Mouse (Mus musculus) ovary, adult 18-20 months (tissue): ENCODE measurements around the gene Prep.
"Not testable (repeated sequence)": the region's sequence is repeated elsewhere in the genome, so short reads cannot be mapped to it uniquely, and the experiment has no call there.

Source experiments
- DNase-seq: peaks from one replicate; pipeline ENCODE4 v3.0.0; 2022; ENCODE audit warnings: low spot score, mixed read lengths

Gene Prep

GRCm38 (mm10) chr10:45076585-45076984 lies 9.6 kb downstream of the Prep start:
- no peak for DNase-seq

- no peak for DNase-seq
These were observed 10.3 kb downstream of the Prep start for GRCm38 (mm10) chr10:45077353-45077752.

GRCm38 (mm10) chr10:45079756-45080155 lies 12.8 kb downstream of the Prep start:
- no peak for DNase-seq

GRCm38 (mm10) chr10:45080490-45080889 lies 13.5 kb downstream of the Prep start:
- no peak for DNase-seq

GRCm38 (mm10) chr10:45082730-45083129 lies 15.7 kb downstream of the Prep start:
- DNase-seq = no peak

GRCm38 (mm10) chr10:45084002-45084401 lies 17.0 kb downstream of the Prep start:
- not testable (repeated sequence) for DNase-seq

GRCm38 (mm10) chr10:45084471-45084870 lies 17.5 kb downstream of the Prep start:
- no peak for DNase-seq

- DNase-seq = no peak
These were observed 18.3 kb downstream of the Prep start for GRCm38 (mm10) chr10:45085315-45085714.

GRCm38 (mm10) chr10:45086637-45087036 lies 19.6 kb downstream of the Prep start:
- DNase-seq = no peak

GRCm38 (mm10) chr10:45091462-45092079 lies 24.6 kb downstream of the Prep start:
- no peak for DNase-seq

- no peak for DNase-seq
These were observed 25.4 kb downstream of the Prep start for GRCm38 (mm10) chr10:45092080-45093056.

GRCm38 (mm10) chr10:45098751-45099150 lies 31.7 kb downstream of the Prep start:
- DNase-seq = no peak

GRCm38 (mm10) chr10:45100473-45100872 lies 33.5 kb downstream of the Prep start:
- DNase-seq = no peak

- DNase-seq = no peak
These were observed 36.2 kb downstream of the Prep start for GRCm38 (mm10) chr10:45103184-45103583.

- no peak for DNase-seq
These were observed 37.1 kb downstream of the Prep start for GRCm38 (mm10) chr10:45104098-45104497.

- DNase-seq = no peak
These were observed 37.6 kb downstream of the Prep start for GRCm38 (mm10) chr10:45104535-45105079.

- DNase-seq = no peak
These were observed 39.5 kb downstream of the Prep start for GRCm38 (mm10) chr10:45106541-45106940.

- no peak for DNase-seq
These were observed 40.3 kb downstream of the Prep start for GRCm38 (mm10) chr10:45107313-45107712.

GRCm38 (mm10) chr10:45109041-45109440 lies 42.0 kb downstream of the Prep start:
- no peak for DNase-seq

GRCm38 (mm10) chr10:45109974-45110373 lies 43.0 kb downstream of the Prep start:
- no peak for DNase-seq

- DNase-seq = no peak
These were observed 45.9 kb downstream of the Prep start for GRCm38 (mm10) chr10:45112927-45113326.

GRCm38 (mm10) chr10:45114462-45114861 lies 47.5 kb downstream of the Prep start:
- DNase-seq = no peak

GRCm38 (mm10) chr10:45116832-45117231 lies 49.8 kb downstream of the Prep start:
- no peak for DNase-seq
